Mouse (Mus musculus): Measurements from ENCODE around the gene Jmjd8. TPM values are rescaled to one million over a fixed set of nuclear protein-coding genes. Genes with fewer than 3 reads are reported as not detected.
"Not testable (repeated sequence)": the region's sequence is repeated elsewhere in the genome, so short reads cannot be mapped to it uniquely, and the experiment has no call there.

Gene Jmjd8
- polyA plus RNA-seq, 1 experiment from 2014 or later: 55.4 TPM

DNA sequence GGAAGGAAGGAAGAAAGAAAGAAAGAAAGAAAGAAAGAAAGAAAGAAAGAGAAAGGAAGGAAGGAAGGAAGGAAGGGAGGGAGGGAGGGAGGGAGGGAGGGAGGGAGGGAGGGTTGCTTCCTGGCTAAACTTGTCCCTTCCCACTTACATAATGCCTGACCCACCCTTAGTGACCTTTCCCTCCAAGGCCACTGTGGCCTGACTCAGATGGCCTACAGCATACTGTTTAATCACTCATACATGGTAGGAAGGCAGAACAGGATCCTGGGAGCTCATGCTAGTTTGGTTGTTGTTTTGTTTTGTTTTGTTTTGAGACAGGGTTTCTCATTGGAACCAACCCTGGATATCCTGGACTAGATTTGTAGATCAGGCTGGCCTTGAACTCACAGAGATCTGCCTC, 42.9 kb downstream of the Jmjd8 start:
- H3K27me3 ChIP-seq (replicated peaks; ENCODE audit: control insufficient read depth, insufficient read depth, low read length); H3K4me3 ChIP-seq (ENCODE audit: low read length); H3K4me2 ChIP-seq (ENCODE audit: low read length); ATAC-seq; H3K9ac ChIP-seq (ENCODE audit: low read depth, low read length); H3K36me3 ChIP-seq (ENCODE audit: control insufficient read depth, insufficient read depth, low read length); H3K27ac ChIP-seq (ENCODE audit: low read depth, low read length); H3K9me3 ChIP-seq (ENCODE audit: control insufficient read depth, low read length): not testable (repeated sequence)
- H3K4me1 ChIP-seq (ENCODE audit: control insufficient read depth, insufficient read depth, low read depth, low read length): peaks cover 30% of the 10 kb centered on the region

- no peak overlapping the region for H3K4me3 ChIP-seq (ENCODE audit: low read length)
- no peaks in the 10 kb centered on the region for H3K9me3 ChIP-seq (ENCODE audit: control insufficient read depth, low read length)
- H3K9ac ChIP-seq (ENCODE audit: low read depth, low read length): no peak overlapping the region
- ATAC-seq: no peak
- no peaks in the 10 kb centered on the region for H3K36me3 ChIP-seq (ENCODE audit: control insufficient read depth, insufficient read depth, low read length)
- H3K4me1 ChIP-seq (ENCODE audit: control insufficient read depth, insufficient read depth, low read depth, low read length): peaks cover 30% of the 10 kb centered on the region
- H3K27ac ChIP-seq (ENCODE audit: low read depth, low read length): no peak overlapping the region
- no peak overlapping the region for H3K4me2 ChIP-seq (ENCODE audit: low read length)
- WGBS: 85% methylated on average over 3 of the region's 3 CpGs
- H3K27me3 ChIP-seq (replicated peaks; ENCODE audit: control insufficient read depth, insufficient read depth, low read length): no peaks in the 10 kb centered on the region
These were observed 44.0 kb downstream of the Jmjd8 start for GRCm38 (mm10) chr17:25872676-25873075.

- peak overlapping the region; percentile 97 for H3K27ac ChIP-seq (ENCODE audit: low read depth, low read length)
- no peaks in the 10 kb centered on the region for H3K9me3 ChIP-seq (ENCODE audit: control insufficient read depth, low read length)
- peaks cover 8% of the 10 kb centered on the region for H3K36me3 ChIP-seq (ENCODE audit: control insufficient read depth, insufficient read depth, low read length)
- ATAC-seq: no peak
- H3K4me3 ChIP-seq (ENCODE audit: low read length): peak overlapping the region; percentile 86
- H3K4me1 ChIP-seq (ENCODE audit: control insufficient read depth, insufficient read depth, low read depth, low read length): peaks cover 25% of the 10 kb centered on the region
- no peaks in the 10 kb centered on the region for H3K27me3 ChIP-seq (replicated peaks; ENCODE audit: control insufficient read depth, insufficient read depth, low read length)
- 78% methylated on average over 11 of the region's 11 CpGs for WGBS
- peak overlapping the region; percentile 94 for H3K4me2 ChIP-seq (ENCODE audit: low read length)
- H3K9ac ChIP-seq (ENCODE audit: low read depth, low read length): peak overlapping the region; percentile 73
These were observed 44.9 kb downstream of the Jmjd8 start for GRCm38 (mm10) chr17:25873405-25874147.

- Histone ChIP-seq H3K4me1 (ENCODE audit: control insufficient read depth, insufficient read depth, low read depth, low read length) (peaks cover 21% of the 10 kb centered on the region), H3K27me3 (replicated peaks; ENCODE audit: control insufficient read depth, insufficient read depth, low read length) (no peaks in the 10 kb centered on the region), H3K27ac (ENCODE audit: low read depth, low read length) (peak overlapping the region; percentile 97), H3K36me3 (ENCODE audit: control insufficient read depth, insufficient read depth, low read length) (peaks cover 11% of the 10 kb centered on the region), H3K9me3 (ENCODE audit: control insufficient read depth, low read length) (no peaks in the 10 kb centered on the region), H3K9ac (ENCODE audit: low read depth, low read length) (peak overlapping the region; percentile 73), H3K4me2 (ENCODE audit: low read length) (peak overlapping the region; percentile 94), H3K4me3 (ENCODE audit: low read length) (peak overlapping the region; percentile 86)
- WGBS: 4% methylated on average over 14 of the region's 14 CpGs
- ATAC-seq: no peak
These were observed 45.6 kb downstream of the Jmjd8 start for GRCm38 (mm10) chr17:25874148-25874720.

GRCm38 (mm10) chr17:25874721-25875170, 46.1 kb downstream of the Jmjd8 start, which contains the start of gene Mettl26:
TSS of gene Mettl26 (plus strand) at chr17:25875074.
- no peaks in the 10 kb centered on the region for H3K27me3 ChIP-seq (replicated peaks; ENCODE audit: control insufficient read depth, insufficient read depth, low read length)
- peak within 1 kb of the TSS; percentile 94 for H3K4me2 ChIP-seq (ENCODE audit: low read length)
- H3K4me1 ChIP-seq (ENCODE audit: control insufficient read depth, insufficient read depth, low read depth, low read length): peaks cover 21% of the 10 kb centered on the region
- H3K36me3 ChIP-seq (ENCODE audit: control insufficient read depth, insufficient read depth, low read length): peaks cover 15% of the 10 kb centered on the region
- peak within 1 kb of the TSS; percentile 93 for H3K9ac ChIP-seq (ENCODE audit: low read depth, low read length)
- peak within 1 kb of the TSS; percentile 86 for H3K4me3 ChIP-seq (ENCODE audit: low read length)
- WGBS: under 1% methylated on average over 25 of the region's 25 CpGs
- ATAC-seq: peak; percentile 78
- H3K27ac ChIP-seq (ENCODE audit: low read depth, low read length): peak within 1 kb of the TSS; percentile 97
- H3K9me3 ChIP-seq (ENCODE audit: control insufficient read depth, low read length): no peaks in the 10 kb centered on the region

GRCm38 (mm10) chr17:25875171-25876136, 46.8 kb downstream of the Jmjd8 start:
- Histone ChIP-seq H3K27me3 (replicated peaks; ENCODE audit: control insufficient read depth, insufficient read depth, low read length) (no peaks in the 10 kb centered on the region), H3K36me3 (ENCODE audit: control insufficient read depth, insufficient read depth, low read length) (peaks cover 15% of the 10 kb centered on the region), H3K4me2 (ENCODE audit: low read length) (peak overlapping the region; percentile 94), H3K9ac (ENCODE audit: low read depth, low read length) (peak overlapping the region; percentile 93), H3K9me3 (ENCODE audit: control insufficient read depth, low read length) (no peaks in the 10 kb centered on the region), H3K4me1 (ENCODE audit: control insufficient read depth, insufficient read depth, low read depth, low read length) (peaks cover 23% of the 10 kb centered on the region), H3K4me3 (ENCODE audit: low read length) (peak overlapping the region; percentile 86), H3K27ac (ENCODE audit: low read depth, low read length) (peak overlapping the region; percentile 97)
- peak; percentile 93 for ATAC-seq
- under 1% methylated on average over 59 of the region's 59 CpGs for WGBS

GRCm38 (mm10) chr17:25876347-25876915, 47.8 kb downstream of the Jmjd8 start:
- Histone ChIP-seq H3K36me3 (ENCODE audit: control insufficient read depth, insufficient read depth, low read length) (peaks cover 15% of the 10 kb centered on the region), H3K9me3 (ENCODE audit: control insufficient read depth, low read length) (no peaks in the 10 kb centered on the region), H3K4me3 (ENCODE audit: low read length) (peak overlapping the region; percentile 86), H3K27me3 (replicated peaks; ENCODE audit: control insufficient read depth, insufficient read depth, low read length) (no peaks in the 10 kb centered on the region), H3K4me2 (ENCODE audit: low read length) (peak overlapping the region; percentile 94), H3K27ac (ENCODE audit: low read depth, low read length) (peak overlapping the region; percentile 97), H3K4me1 (ENCODE audit: control insufficient read depth, insufficient read depth, low read depth, low read length) (peaks cover 26% of the 10 kb centered on the region), H3K9ac (ENCODE audit: low read depth, low read length) (peak overlapping the region; percentile 93)
- WGBS: 61% methylated on average over 10 of the region's 10 CpGs
- ATAC-seq: no peak

DNA sequence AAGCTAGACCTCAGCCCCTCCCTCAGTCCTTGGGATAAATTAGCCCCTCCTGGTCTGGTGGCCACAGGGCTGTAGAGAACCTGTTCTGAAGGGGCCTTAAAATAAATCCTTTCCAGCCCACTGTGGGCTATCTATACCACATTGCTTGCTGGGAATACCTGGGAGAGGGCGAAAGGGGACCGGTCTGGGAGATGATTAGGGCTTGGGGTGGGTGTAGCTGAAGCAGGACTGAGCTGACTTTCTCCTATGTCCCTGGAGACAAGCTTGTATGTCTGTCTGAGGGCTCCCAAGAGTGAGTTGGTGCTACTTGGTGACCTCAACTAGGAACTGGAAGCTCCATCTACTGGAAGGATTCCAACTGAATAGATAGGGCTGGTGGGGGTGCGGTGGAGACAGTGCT, 48.4 kb downstream of the Jmjd8 start:
- no peaks in the 10 kb centered on the region for H3K9me3 ChIP-seq (ENCODE audit: control insufficient read depth, low read length)
- no peak overlapping the region for H3K4me3 ChIP-seq (ENCODE audit: low read length)
- H3K27me3 ChIP-seq (replicated peaks; ENCODE audit: control insufficient read depth, insufficient read depth, low read length): no peaks in the 10 kb centered on the region
- no peak for ATAC-seq
- H3K4me2 ChIP-seq (ENCODE audit: low read length): no peak overlapping the region
- WGBS: 92% methylated on average over 3 of the region's 3 CpGs
- peaks cover 15% of the 10 kb centered on the region for H3K36me3 ChIP-seq (ENCODE audit: control insufficient read depth, insufficient read depth, low read length)
- H3K4me1 ChIP-seq (ENCODE audit: control insufficient read depth, insufficient read depth, low read depth, low read length): peaks cover 26% of the 10 kb centered on the region
- H3K9ac ChIP-seq (ENCODE audit: low read depth, low read length): no peak overlapping the region
- no peak overlapping the region for H3K27ac ChIP-seq (ENCODE audit: low read depth, low read length)
